Mouse (Mus musculus) heart, embryonic 15.5 days (tissue): ENCODE measurements around the gene Hpca. TPM values are rescaled to one million over a fixed set of nuclear protein-coding genes. Genes with fewer than 3 reads are reported as not detected.

ENCODE experiments used
- ATAC-seq: fragments of 200-750 bp; cut with Nextera tagmentation; replicated peaks from 2 replicates; pipeline ENCODE4 v1.8.0; 2017; ENCODE audit warnings: low read depth, moderate TSS enrichment; ENCODE audit not compliant: insufficient number of reproducible peaks, insufficient read depth, low FRiP score
- H3K27ac ChIP-seq: fragments of 300-500 bp; sonication (generic); 2 replicates; pipeline ENCODE4 v1.5.1; 2015; ENCODE audit warnings: mild to moderate bottlenecking, inconsistent platforms
- H3K27me3 ChIP-seq: fragments of 300-500 bp; sonication (generic); 2 replicates; pipeline ENCODE4 v1.6.1; 2015; ENCODE audit warnings: inconsistent platforms
- H3K36me3 ChIP-seq: fragments of 300-500 bp; sonication (generic); 2 replicates; pipeline ENCODE4 v1.6.1; 2015; ENCODE audit warnings: mild to moderate bottlenecking, inconsistent platforms
- H3K4me1 ChIP-seq: fragments of 300-500 bp; sonication (generic); replicated peaks from 2 replicates; pipeline ENCODE4 v1.6.1; 2015; ENCODE audit warnings: inconsistent platforms
- H3K4me2 ChIP-seq: fragments of 300-500 bp; sonication (generic); 2 replicates; pipeline ENCODE4 v1.6.1; 2015; ENCODE audit warnings: inconsistent platforms, mild to moderate bottlenecking, moderate library complexity
- H3K4me3 ChIP-seq: fragments of 300-500 bp; sonication (generic); 2 replicates; pipeline ENCODE4 v1.5.1; 2015; ENCODE audit warnings: mild to moderate bottlenecking, inconsistent platforms
- H3K9ac ChIP-seq: fragments of 300-500 bp; sonication (generic); 2 replicates; pipeline ENCODE4 v1.6.1; 2015; ENCODE audit warnings: mild to moderate bottlenecking, inconsistent platforms
- H3K9me3 ChIP-seq: fragments of 300-500 bp; sonication (generic); replicated peaks from 2 replicates; pipeline ENCODE4 v1.6.1; 2016; ENCODE audit warnings: inconsistent platforms
- WGBS: fragments of 180-500 bp; shearing (Covaris S2); methylation state at CpG from one replicate; pipeline ENCODE4 v1.1.7; 2015; ENCODE audit warnings: mixed read lengths; 5-methylcytosine and 5-hydroxymethylcytosine counted together
- polyA plus RNA-seq: library from polyadenylated mRNA; unstranded; fragments of >200 nt; fragmentation: Nextera tagmentation; extraction: Ambion mirVana; gene quantifications from 2 replicates; pipeline ENCODE4 v1.2.1, GENCODE M21; 2015

Gene Hpca
- polyA plus RNA-seq, 1 experiment from 2014 or later: 0.68 TPM

GRCm38 (mm10) chr4:129106073-129106472 is 15.8 kb downstream of the Hpca start:
- Histone ChIP-seq H3K4me3 (no peak overlapping the region), H3K4me1 (peaks cover 7% of the 10 kb centered on the region), H3K27me3 (peaks cover 59% of the 10 kb centered on the region), H3K9ac (no peak overlapping the region), H3K4me2 (no peak overlapping the region; the same call in 1 of the 2 replicates), H3K9me3 (no peaks in the 10 kb centered on the region), H3K36me3 (no peaks in the 10 kb centered on the region), H3K27ac (no peak overlapping the region)
- no peak for ATAC-seq
- 27% methylated on average over 9 of the region's 9 CpGs for WGBS

GRCm38 (mm10) chr4:129105356-129105755 is 16.5 kb downstream of the Hpca start, which contains the start of gene Tmem54:
Gene Tmem54 (plus strand): TSS chr4:129105548.
- ATAC-seq: 0 out of 2 replicates have a peak, but pooled peaks have one; percentile 48
- Histone ChIP-seq H3K27ac (no peak within 1 kb of the TSS), H3K36me3 (no peaks in the 10 kb centered on the region), H3K4me2 (peak within 1 kb of the TSS; percentile 49), H3K4me1 (peaks cover 7% of the 10 kb centered on the region), H3K9ac (no peak within 1 kb of the TSS), H3K9me3 (no peaks in the 10 kb centered on the region), H3K27me3 (peaks cover 59% of the 10 kb centered on the region), H3K4me3 (peak within 1 kb of the TSS; percentile 25)
- 1% methylated on average over 40 of the region's 40 CpGs for WGBS

GRCm38 (mm10) chr4:129102133-129102829 is 19.6 kb downstream of the Hpca start:
- Histone ChIP-seq H3K9me3 (no peaks in the 10 kb centered on the region), H3K27ac (no peak overlapping the region), H3K27me3 (peaks cover 41% of the 10 kb centered on the region), H3K4me3 (no peak overlapping the region), H3K9ac (no peak overlapping the region), H3K4me1 (peaks cover 7% of the 10 kb centered on the region), H3K36me3 (no peaks in the 10 kb centered on the region), H3K4me2 (no peak overlapping the region)
- no peak for ATAC-seq
- WGBS: 59% methylated on average over 14 of the region's 14 CpGs

- no peak for ATAC-seq
- 75% methylated on average over 7 of the region's 7 CpGs for WGBS
- peaks cover 17% of the 10 kb centered on the region for H3K27me3 ChIP-seq
- H3K36me3 ChIP-seq: no peaks in the 10 kb centered on the region
- no peak overlapping the region for H3K4me3 ChIP-seq
- no peak overlapping the region for H3K4me2 ChIP-seq
- no peak overlapping the region for H3K27ac ChIP-seq
- no peaks in the 10 kb centered on the region for H3K9me3 ChIP-seq
- no peaks in the 10 kb centered on the region for H3K4me1 ChIP-seq
- H3K9ac ChIP-seq: no peak overlapping the region
These were observed 24.8 kb downstream of the Hpca start for GRCm38 (mm10) chr4:129097006-129097405.

- ATAC-seq: no peak
- no peak overlapping the region for H3K9ac ChIP-seq
- no peak overlapping the region for H3K4me3 ChIP-seq
- 25% methylated on average over 15 of the region's 15 CpGs for WGBS
- H3K4me1 ChIP-seq: no peaks in the 10 kb centered on the region
- H3K36me3 ChIP-seq: no peaks in the 10 kb centered on the region
- no peaks in the 10 kb centered on the region for H3K9me3 ChIP-seq
- no peak overlapping the region for H3K4me2 ChIP-seq
- no peak overlapping the region for H3K27ac ChIP-seq
- peaks cover 17% of the 10 kb centered on the region for H3K27me3 ChIP-seq
These were observed 26.6 kb downstream of the Hpca start for GRCm38 (mm10) chr4:129095276-129095675.

GRCm38 (mm10) chr4:129087850-129088249 is 34.0 kb downstream of the Hpca start:
- WGBS: 41% methylated on average over 5 of the region's 5 CpGs
- peaks cover 6% of the 10 kb centered on the region; the same call in 1 of the 2 replicates for H3K36me3 ChIP-seq
- no peak overlapping the region for H3K4me2 ChIP-seq
- no peak for ATAC-seq
- no peak overlapping the region for H3K4me3 ChIP-seq
- H3K27ac ChIP-seq: no peak overlapping the region
- no peaks in the 10 kb centered on the region for H3K9me3 ChIP-seq
- H3K27me3 ChIP-seq: no peaks in the 10 kb centered on the region
- H3K4me1 ChIP-seq: no peaks in the 10 kb centered on the region
- no peak overlapping the region for H3K9ac ChIP-seq

- H3K27ac ChIP-seq: no peak overlapping the region
- H3K36me3 ChIP-seq: peaks cover 6% of the 10 kb centered on the region; the same call in 1 of the 2 replicates
- no peaks in the 10 kb centered on the region for H3K9me3 ChIP-seq
- H3K9ac ChIP-seq: no peak overlapping the region
- no peaks in the 10 kb centered on the region for H3K27me3 ChIP-seq
- peaks cover 5% of the 10 kb centered on the region; the same call in 1 of the 2 replicates for H3K4me1 ChIP-seq
- WGBS: 32% methylated on average over 8 of the region's 8 CpGs
- no peak overlapping the region for H3K4me3 ChIP-seq
- no peak overlapping the region for H3K4me2 ChIP-seq
- ATAC-seq: no peak
These were observed 35.8 kb downstream of the Hpca start for GRCm38 (mm10) chr4:129086078-129086477.

GRCm38 (mm10) chr4:129084896-129085295 is 36.9 kb downstream of the Hpca start:
- WGBS: 87% methylated on average over 9 of the region's 9 CpGs
- H3K27ac ChIP-seq: no peak overlapping the region
- H3K27me3 ChIP-seq: no peaks in the 10 kb centered on the region
- H3K4me2 ChIP-seq: no peak overlapping the region
- no peak overlapping the region for H3K9ac ChIP-seq
- ATAC-seq: no peak
- H3K4me3 ChIP-seq: no peak overlapping the region
- peaks cover 14% of the 10 kb centered on the region for H3K36me3 ChIP-seq
- peaks cover 5% of the 10 kb centered on the region; the same call in 1 of the 2 replicates for H3K4me1 ChIP-seq
- no peaks in the 10 kb centered on the region for H3K9me3 ChIP-seq

GRCm38 (mm10) chr4:129082379-129083115 is 39.3 kb downstream of the Hpca start:
- Histone ChIP-seq H3K9me3 (no peaks in the 10 kb centered on the region), H3K9ac (no peak overlapping the region), H3K4me3 (no peak overlapping the region), H3K4me2 (no peak overlapping the region), H3K27me3 (no peaks in the 10 kb centered on the region), H3K36me3 (peaks cover 36% of the 10 kb centered on the region), H3K27ac (no peak overlapping the region), H3K4me1 (peaks cover 5% of the 10 kb centered on the region; the same call in 1 of the 2 replicates)
- peak; percentile 74; the same call in 1 of the 2 replicates for ATAC-seq
- 38% methylated on average over 10 of the region's 10 CpGs for WGBS

GRCm38 (mm10) chr4:129081939-129082338 is 39.9 kb downstream of the Hpca start:
- Histone ChIP-seq H3K9ac (no peak overlapping the region), H3K4me1 (peaks cover 5% of the 10 kb centered on the region; the same call in 1 of the 2 replicates), H3K4me2 (no peak overlapping the region), H3K27ac (no peak overlapping the region), H3K9me3 (no peaks in the 10 kb centered on the region), H3K4me3 (no peak overlapping the region), H3K27me3 (no peaks in the 10 kb centered on the region), H3K36me3 (peaks cover 40% of the 10 kb centered on the region)
- WGBS: 73% methylated on average over 3 of the region's 3 CpGs
- no peak for ATAC-seq

- Histone ChIP-seq H3K9ac (no peak overlapping the region), H3K27ac (no peak overlapping the region), H3K4me3 (no peak overlapping the region), H3K36me3 (peaks cover 45% of the 10 kb centered on the region), H3K4me2 (no peak overlapping the region), H3K4me1 (peaks cover 5% of the 10 kb centered on the region; the same call in 1 of the 2 replicates), H3K9me3 (no peaks in the 10 kb centered on the region), H3K27me3 (no peaks in the 10 kb centered on the region)
- ATAC-seq: no peak
- 89% methylated on average over 6 of the region's 6 CpGs for WGBS
These were observed 40.3 kb downstream of the Hpca start for GRCm38 (mm10) chr4:129081512-129081911.
